Mouse (Mus musculus): ENCODE measurements at regions not wholly inside any gene's neighbourhood (a gene's known extent, or its start where the extent isn't known, plus 50 kb on each side); places are given as distances from the start of the nearest gene placed in this dataset.

DNA sequence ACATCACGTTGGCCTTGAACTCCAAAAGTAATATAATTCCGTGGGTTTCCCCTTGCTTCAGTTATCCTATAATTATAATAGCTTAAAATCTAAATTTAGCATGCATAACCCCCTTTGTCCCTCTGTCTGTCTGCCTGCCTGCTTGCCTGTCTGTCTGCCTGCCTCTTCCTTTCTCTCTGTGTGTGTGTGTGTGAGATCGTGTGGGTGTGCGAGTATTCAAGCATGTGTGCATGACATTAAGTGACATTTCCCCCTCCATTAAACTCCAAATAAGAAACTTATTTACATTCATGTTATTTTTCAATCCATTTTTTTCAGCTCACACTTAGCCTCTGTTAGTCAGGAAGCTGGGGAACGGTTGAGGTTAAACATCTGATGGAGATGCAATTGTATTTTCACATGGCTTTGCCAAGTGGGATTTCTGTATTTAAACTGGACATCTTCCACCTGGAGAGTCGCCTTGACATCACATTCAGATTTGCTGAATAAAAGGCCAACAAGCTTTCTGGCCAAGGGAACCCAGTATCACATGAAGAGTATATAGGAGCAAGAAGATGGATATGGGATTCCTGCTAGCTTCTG is 130.8 kb upstream of the Map3k1 start:
- CTCF ChIA-PET, result interaction anchor here (0.7 to 1.0 kb wide), 2 partner anchors 11 to 67 kb away, joined by 3 read pairs; no protein-coding TSS in a partner anchor

DNA sequence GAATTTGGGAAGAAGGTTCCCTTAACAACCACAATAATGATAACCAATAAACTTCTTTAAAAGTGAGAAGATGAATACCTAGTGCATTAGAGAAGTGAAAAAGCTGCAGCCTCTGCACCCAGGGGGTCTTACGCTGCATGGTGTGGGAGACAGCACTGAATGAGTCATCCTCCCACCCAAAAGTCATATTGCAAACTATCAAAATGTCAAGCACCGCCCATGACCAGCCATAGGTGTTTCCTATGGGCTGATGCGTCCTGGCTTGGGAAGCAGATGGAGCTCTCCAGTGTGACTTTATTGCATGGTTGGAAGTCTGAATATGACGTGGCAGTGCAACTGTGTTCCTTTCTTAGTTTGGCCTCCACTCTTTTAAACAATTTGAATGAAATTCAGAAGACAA is 131.5 kb upstream of the Map3k1 start:
- CTCF ChIA-PET, result interaction anchor here (1.0 kb wide), 1 partner anchor 11 kb away, joined by 3 read pairs; no protein-coding TSS in a partner anchor

DNA sequence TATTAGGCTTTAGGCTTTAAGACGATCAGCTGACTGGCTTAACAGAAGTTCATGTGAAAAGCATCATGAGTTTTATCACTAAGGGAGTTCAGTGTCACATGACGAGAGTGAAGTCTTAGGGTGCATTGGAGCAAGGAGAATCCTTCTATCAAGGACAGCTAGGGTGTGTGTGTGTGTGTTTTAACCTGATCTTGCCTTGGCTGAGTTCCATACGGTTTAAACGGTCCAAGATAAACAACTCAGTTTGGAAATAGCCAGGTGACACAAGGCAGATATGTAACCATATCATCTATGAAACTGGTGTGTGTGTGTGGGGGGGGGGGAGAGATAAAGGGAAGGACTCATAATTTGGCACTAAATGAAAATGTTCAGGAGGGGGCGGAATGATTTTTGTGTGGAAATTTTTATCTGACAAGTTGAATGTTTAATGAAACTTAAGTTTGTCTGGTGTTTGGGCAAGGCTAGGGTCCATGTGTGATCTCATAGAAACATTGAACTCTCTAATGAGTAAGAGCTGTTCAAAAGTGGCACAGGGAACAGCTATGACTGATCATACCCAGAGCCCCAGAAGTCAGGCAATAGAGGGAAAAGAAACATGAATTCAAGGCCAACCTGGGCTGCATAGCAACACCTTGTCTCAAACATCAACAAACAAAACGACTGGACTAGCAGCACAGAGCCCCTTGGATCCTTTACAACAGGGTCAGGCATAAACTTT is 132.2 kb upstream of the Map3k1 start:
- CTCF ChIA-PET, result interaction anchor here (1.0 kb wide), 1 partner anchor 12 kb away, joined by 3 read pairs; no protein-coding TSS in a partner anchor

DNA sequence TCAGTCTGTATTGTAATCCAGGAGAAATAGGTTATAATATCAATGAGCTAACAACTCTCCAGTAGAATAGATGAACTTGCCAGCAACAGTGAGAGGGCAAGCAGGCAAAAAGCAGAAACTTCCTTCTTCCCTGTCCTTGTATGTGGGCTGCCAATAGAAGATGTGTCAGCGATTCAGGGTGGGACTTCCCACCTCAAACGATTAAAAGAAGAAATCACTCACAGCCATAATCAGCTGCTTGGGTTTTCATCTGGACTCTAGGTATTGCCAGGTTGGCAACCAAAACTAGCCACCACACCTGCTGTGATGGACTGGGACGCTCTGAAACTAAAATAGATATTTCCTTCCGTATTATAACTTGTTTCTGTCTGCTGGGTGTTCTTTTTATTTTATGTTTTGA is 133.2 kb upstream of the Map3k1 start:
- CTCF ChIA-PET, result interaction anchor here (0.7 kb wide), 1 partner anchor 77 kb away, joined by 5 read pairs; no protein-coding TSS in a partner anchor

DNA sequence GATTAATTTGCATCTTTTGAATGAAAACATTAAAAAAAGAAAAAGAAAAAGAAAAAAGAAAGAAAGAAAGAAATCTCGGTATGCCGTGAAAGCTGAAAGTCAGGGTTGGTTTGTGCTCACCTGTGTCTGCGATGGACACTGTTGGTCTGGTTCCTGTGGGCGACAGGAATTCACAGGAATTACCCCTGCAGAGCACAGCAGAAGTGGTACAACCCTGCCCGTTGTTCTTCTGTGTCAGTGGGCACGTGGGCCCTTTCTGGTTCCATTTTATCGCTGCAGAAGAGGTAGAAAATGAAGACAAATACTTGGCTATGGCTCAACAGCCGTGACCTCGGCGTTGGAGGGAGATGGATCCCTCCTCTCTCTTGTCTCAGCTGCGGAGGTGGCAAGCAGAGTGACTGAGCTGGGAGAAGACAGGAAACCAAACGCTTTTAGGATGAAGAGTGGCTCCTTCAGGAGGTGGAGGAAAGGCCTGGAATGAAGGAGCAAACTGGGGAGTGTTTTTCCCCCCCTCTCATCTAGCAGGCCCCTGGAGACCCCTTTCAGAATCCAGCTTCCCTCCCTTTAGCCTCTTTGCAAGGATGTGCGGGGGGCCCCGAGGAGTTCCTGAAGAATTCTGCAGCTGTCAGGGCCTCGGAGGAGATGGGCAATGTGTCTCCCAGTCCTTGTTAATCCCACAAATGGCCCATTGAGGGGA is 134.7 kb upstream of the Map3k1 start:
- CTCF ChIA-PET, result no interaction called here

DNA sequence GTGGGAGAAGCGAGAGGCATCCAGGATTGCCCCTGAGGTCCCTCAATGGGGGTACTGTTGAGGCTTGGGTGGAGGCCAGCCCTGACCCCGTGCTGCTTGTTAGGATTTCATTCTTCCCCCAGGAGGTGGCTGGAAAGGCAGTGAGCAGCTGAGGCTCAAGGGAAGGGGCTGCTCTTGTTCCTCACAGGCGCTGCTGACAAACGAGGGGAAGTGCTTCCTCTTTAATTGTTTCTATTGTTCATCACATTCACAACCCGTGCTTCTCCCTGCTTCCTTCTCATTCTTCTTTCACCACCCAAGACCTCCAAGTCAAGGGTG is 135.3 kb upstream of the Map3k1 start:
- CTCF ChIA-PET, result no interaction called here

DNA sequence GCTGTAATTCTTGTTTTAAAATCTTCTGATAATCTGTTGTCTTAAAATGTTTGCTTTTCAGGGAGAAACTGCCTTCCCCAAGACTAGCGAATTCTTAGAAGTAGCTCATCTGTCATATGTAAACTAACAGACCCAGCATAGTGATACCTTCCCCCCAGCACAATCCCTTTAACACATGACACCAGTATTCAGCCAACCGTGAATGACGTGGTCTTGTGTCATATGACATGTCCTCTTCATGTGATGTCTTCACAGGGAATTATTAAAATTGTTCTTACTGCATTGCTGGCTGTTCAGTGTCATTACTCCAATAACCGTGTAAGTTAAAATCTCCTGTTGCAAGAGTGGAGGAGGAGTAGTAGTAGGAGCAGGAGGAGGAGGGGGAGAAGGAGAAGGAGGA is 137.5 kb upstream of the Map3k1 start:
- CTCF ChIA-PET, result interaction anchor here (1.4 kb wide), 1 partner anchor 15 kb away, joined by 3 read pairs; no protein-coding TSS in a partner anchor

DNA sequence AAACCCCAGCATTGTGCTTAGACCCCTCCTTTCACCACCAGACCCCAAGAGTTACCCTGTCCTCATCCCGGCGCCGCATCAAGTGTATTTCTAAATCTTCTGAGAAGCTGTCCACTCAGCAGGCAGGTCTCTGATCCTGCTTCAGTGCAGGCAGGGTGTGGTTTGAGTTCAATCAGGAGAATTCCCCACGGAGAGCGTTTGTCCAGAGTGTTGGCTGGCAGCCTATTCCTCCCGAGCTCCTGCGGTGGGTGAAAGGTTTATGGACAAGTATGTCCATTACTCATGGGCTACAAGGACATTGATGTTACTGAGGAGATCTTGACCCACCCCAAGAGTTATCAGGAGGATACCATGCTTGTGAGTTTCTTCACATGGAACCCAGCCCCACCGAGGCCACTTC is 138.0 kb upstream of the Map3k1 start:
- CTCF ChIA-PET, result interaction anchor here (1.4 kb wide), 1 partner anchor 15 kb away, joined by 3 read pairs; no protein-coding TSS in a partner anchor

DNA sequence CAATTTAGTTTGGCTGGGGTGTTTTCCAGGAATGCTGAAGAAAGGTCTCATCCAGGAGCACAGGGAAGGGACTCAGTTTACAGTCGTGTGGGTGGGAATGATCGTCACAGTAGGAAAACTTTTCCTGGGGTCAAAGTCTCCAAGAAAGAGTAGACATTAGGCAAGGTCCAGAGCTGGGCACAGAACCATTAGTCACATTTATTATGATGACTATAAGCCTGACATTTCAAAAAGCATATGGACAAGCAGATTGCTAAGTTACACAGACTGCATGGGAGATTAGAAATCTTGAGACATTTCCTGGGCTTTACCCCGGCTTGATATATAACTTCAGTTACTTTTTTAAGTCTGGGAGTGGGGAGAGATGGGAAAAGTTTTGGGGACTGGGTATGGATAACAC is 139.6 kb upstream of the Map3k1 start:
- CTCF ChIA-PET, result no interaction called here

DNA sequence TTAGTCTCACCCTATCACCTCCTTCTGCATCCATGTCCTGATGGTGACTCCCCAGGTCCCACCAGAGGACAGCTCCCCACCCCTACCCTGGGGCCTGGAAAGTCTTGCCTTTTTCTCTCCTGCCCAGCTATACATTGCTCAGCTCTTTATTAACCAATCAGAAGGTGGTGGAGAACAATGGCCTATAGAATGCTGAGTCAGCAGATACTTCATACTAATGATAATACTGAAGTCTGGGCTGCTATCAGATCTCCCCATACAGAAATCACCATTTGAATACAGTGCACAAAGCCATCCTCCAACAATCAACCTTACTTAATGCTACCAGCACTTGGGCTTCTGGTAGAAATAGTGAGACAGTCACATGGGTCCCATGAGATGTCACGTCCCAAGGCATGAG is 141.2 kb upstream of the Map3k1 start:
- CTCF ChIA-PET, result interaction anchor here (0.6 kb wide), 1 partner anchor 17 kb away, joined by 3 read pairs; no protein-coding TSS in a partner anchor

DNA sequence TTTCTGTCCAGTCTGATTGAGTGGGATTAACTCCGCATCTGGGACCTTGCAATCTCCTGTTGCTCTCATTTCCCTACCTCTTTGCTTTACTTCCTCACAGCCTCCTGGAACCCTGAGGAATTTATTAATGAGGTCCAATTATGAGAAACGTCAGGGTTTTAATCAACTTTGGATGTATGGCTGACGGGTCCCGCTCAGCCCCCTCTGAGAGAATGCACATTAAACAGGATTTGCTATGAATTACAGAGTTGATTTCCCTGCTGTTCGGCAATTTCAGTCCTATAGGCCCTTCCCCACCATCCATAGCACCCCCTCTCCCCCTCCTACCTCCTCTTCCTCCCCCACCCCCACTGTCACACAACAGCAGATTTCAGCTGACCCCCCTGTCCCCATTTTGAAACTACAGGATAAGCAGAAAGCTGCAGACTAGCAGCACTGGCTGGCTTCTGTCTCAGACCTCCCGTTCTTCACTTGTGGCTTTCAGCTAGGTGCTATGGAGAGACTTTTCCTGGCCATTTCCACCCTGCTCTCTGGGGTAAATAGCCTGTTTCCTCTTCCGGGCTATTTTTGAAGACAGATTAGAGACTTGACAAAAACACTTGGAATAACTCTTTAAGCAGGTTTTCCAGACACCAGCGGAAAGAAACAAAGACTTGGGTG is 145.2 kb upstream of the Map3k1 start:
- CTCF ChIA-PET, result interaction anchor here (0.7 kb wide), 1 partner anchor 10 kb away, joined by 3 read pairs; no protein-coding TSS in a partner anchor

DNA sequence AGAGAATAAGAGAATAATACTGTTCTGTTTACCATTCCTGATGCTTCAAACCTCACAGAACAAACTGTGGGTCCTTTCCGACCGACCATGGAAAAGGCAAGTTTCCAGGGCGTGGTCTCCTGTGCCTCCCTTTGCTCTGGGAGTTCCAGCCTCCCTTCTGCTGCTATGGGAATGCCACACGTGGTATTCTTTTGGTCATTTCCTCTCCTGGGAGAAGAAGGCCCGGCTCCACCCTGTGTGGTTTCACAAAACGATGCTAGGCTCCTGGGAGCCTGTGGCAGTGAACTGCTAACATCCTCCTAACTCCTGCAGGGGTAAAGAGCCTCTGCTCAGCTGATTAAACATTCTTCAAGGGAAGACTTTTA is 145.7 kb upstream of the Map3k1 start:
- CTCF ChIA-PET, result interaction anchor here (0.7 to 1.2 kb wide), 2 partner anchors 9 to 11 kb away, joined by 3 to 5 read pairs; no protein-coding TSS in a partner anchor

DNA sequence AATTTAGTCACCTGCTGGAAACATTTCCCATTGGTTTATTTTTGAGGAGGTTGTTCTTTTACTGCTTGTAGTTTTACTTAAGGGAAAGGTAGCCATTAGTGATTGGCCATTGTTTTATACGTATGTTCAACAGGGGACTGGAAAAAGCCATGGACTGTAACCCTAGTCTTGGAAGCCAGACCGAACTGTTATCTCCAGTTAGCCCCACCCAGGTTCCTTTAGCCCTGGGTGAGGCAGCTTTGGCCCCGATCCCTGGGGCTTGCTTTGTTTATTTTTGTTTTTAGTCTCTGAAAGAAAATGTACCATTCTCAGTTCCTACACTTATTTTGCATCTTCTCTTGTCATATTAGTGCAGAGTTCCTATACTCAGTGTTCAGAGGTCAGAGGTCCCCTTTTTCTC is 148.3 kb upstream of the Map3k1 start:
- CTCF ChIA-PET, result no interaction called here

DNA sequence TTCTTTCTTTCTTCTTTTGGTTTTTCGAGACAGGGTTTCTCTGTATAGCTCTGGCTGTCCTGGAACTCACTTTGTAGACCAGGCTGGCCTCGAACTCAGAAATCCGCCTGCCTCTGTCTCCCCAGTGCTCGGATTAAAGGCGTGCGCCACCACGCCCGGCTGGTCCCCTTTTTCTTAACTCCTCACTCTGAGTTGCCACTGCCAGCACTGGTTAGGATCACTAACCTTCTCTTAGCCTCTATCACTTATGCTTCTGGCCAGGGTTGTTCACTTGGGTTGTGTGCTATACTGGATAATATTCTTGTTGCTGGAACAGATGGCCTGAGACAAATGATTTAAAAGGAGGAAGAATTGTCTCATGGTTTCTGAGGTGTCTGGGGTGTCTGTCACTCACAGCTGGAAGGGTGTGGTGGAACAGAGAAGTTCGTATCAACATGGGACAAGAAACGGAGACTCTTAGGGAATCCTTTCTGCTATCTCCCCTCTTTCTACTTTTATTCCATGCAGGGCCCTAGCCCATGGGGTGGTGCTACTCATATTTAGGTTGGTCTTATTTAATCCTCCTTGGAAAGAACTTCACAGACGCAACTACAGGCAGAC is 149.0 kb upstream of the Map3k1 start:
- CTCF ChIA-PET, result no interaction called here

DNA sequence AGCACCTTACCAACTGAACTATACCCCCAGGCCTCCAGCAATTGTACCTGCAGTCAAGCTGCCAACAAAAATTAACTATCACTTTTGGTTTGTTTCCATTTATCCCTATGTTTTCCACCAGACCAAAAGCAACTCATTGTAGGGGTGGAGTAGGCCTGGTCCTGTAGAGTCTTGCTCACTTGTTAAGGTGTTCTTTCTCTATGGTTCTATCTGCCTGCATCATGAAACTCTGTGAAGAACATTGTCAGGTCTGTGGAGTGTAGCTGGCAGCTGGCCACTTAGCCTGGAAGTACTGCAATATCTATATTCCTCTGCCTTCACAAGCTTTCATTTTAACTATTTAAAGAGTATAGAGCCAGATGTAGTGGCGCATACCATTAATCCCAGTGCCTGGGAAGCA is 149.6 kb upstream of the Map3k1 start:
- CTCF ChIA-PET, result no interaction called here

DNA sequence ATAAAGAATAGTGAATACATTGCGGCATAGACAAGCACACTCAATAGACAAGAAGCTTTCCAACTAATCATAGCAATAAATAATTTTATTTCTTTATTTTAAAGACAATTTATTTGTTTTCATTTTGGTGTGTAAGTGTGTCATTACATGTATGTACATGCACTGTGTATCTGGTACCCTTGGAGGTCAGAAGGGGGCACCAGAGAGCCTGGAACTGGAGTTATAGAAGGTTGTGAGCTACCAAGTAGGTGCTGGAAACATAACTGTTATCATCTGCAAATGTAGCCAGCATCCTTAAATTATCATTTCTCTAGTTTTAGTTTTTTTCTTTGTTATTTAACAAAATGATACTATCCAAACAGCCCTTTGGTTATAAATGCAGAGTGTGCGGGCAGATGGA is 151.2 kb upstream of the Map3k1 start:
- CTCF ChIA-PET, result no interaction called here

DNA sequence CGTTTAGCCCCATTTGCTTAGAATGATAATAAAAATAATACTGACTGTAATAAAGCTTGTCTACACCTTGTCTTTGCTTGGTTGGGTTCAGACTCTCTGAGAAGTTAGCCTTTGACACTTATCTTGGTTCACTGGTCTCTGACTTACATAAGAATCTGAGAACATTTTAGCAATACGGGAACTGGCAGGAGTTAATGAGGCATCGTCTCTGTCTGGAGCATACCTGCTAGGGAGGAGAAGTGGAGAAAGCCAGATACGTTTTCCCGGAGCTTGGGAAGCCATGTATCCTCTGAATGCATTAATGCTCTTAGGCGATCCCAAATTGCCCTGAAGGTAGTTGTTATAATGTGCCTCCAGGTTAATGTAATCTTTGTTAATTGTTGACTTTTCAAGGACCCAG is 152.6 kb upstream of the Map3k1 start:
- CTCF ChIA-PET, result interaction anchor here (0.6 to 1.2 kb wide), 3 partner anchors 14 to 131 kb away, joined by 3 to 11 read pairs (median 6); no protein-coding TSS in a partner anchor

DNA sequence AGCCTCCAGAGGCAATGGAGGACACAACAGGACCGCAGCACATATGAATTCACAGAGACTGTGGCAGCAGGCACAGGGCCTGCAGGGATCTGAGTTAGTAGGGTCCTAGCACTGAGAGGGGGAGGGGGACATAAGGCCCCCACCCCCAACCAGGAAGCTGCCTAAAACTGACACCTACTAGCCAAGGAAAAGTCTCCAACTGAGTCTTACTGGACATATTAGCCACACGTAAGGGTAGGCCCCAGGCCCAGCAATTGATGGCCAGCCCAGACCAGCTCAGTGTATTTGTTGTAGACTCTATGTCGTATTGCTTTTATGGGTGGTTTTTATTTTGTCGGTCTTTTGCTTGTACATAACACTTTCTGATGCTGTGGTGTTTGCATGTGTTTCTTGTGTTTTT is 153.4 kb upstream of the Map3k1 start:
- CTCF ChIA-PET, result interaction anchor here (0.7 to 1.2 kb wide), 2 partner anchors 15 to 18 kb away, joined by 3 to 11 read pairs; no protein-coding TSS in a partner anchor

DNA sequence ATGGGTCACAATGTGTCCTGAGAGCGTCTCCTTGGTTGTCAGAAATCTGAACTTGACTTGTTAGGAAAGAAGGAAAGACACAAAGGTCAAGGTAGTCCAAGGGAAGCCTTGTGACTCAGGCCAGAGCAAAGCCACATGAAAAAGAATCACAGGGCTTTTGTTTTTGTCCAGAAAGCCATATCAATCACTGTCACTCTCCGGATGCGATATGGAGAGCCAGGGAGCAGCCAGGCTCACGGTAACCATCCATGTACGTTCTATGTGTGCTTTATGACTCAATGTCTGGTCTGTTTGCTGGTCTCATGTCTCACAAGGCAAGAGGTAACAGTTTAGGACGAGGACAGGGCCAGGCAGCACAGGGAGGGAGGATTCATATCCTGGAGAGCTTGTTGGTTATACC is 157.3 kb upstream of the Map3k1 start:
- CTCF ChIA-PET, result interaction anchor here (0.9 kb wide), 1 partner anchor 196 kb away, joined by 6 read pairs; no protein-coding TSS in a partner anchor

DNA sequence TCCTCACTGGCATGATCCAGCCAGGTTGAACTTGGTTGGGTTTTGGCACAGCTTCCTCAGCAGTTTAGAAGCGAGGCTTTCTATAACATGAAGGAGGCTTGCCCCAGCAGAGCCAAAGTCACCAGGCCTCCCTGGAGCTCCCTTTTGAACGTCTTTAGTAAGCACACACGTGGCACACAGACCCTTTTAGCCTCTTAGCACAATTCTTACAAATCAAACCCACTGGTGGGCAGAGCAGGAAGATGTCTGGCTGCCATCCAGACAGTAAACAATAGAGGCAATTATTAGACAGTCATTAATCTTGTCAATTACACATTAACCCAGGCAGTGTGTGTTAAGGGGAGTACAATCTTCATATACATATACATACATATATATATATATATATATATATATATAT is 157.8 kb upstream of the Map3k1 start:
- CTCF ChIA-PET, result interaction anchor here (0.7 to 0.8 kb wide), 2 partner anchors 18 to 29 kb away, joined by 3 to 7 read pairs; no protein-coding TSS in a partner anchor

DNA sequence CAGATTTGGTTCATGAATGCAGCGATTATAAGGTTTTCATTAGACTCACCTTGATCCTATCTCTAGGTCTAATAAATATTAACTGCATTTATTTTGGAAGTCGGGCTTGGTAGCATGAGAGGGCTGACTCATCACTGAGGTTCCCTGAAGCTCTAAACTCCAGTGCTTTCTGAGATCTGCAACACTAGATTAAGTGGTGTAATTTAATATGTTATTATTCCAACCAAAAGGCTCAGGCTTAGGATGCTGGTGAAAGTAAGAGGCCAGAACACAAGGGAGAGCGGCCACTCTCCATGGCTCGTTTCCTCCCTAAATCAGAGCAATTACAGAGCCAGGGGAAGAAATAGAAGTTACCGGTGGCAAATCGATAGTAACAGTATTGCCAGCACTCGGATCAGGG is 159.4 kb upstream of the Map3k1 start:
- CTCF ChIA-PET, result no interaction called here

DNA sequence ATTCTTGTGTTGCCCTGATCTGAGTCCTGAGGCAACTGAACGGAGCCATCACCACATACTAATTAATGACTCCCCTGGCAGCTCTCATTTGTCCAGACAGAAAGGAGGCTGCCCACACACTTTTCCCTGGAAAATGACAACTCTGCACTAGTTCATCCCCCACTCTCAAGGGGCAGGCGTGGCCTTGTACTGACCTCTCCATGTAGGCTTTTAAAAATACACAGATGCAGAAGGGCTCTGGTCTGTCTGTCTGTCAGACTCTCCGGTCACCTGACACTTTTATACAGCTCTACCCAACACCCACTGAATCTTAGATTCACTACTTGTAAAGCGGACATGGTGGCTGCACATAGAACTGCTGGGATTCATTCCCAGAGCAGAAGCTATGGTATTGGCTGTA is 165.5 kb upstream of the Map3k1 start:
- CTCF ChIA-PET, result no interaction called here
